Mouse (Mus musculus) layer of hippocampus, postnatal 10 days (tissue): ENCODE data around the gene Aplp1. TPM values are rescaled to one million over a fixed set of nuclear protein-coding genes. Genes with fewer than 3 reads are reported as not detected.

Experiments used
- DNase-seq, 2 experiments: peaks; one replicate each; pipeline ENCODE4 v3.0.0; 2021; ENCODE audit warnings: low spot score in 2 of 2
- total RNA-seq, 2 experiments: library from RNA; stranded (reverse); gene quantifications; 2 replicates each; pipeline ENCODE4 v1.2.3; 2021

Gene Aplp1
- total RNA-seq, 2 experiments from 2014 or later: 831 to 849 TPM

- no peak for DNase-seq
Measured at GRCm38 (mm10) chr7:30413596-30413995, 31.7 kb downstream of the Aplp1 start, which contains the start of gene Tyrobp. Gene Tyrobp (plus strand): TSS chr7:30413760.

GRCm38 (mm10) chr7:30412735-30413147 lies 32.6 kb downstream of the Aplp1 start:
- no peak for DNase-seq

DNA sequence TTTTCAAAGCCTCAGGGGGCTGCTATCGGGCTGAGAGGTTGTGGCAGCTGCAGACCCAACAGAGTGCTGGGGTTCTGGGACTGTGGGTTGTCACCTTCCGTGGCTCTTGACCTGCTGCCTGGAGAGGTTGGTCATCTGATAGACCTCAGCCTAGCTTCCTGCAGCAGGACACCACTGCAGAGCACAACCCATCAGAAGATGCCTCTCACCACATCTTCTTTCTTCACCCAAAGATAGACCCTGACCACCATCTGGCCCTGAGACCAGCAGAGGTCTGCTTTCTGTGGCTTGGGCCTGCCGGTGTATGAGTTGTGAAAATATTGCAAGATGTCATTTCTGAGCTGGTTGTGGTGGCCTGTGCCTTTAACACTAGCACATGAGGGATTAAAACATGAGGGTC lies 34.3 kb downstream of the Aplp1 start:
- no peak for DNase-seq

- DNase-seq: no peak
Measured at GRCm38 (mm10) chr7:30409789-30410188, 35.5 kb downstream of the Aplp1 start.

DNA sequence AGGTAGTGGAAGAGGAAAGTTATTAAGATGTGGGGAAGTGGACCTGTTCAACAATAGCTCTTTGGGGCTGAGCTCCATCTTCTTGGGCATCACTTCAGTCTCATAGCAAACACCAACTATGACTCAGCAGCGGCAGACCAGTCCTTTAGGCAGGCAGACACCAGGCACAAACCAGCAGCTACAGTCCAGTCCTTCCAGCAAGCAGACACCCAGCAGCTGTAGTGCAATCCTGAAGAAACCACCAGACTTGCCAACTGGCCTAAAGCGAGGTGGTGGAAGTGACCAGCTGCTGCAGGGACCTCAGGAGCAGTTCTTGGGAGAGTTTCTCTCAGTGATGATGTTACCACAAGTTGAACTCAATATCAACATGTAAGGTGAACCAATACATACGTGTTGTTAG lies 36.7 kb downstream of the Aplp1 start:
- DNase-seq: no peak

- DNase-seq: no peak
Measured at GRCm38 (mm10) chr7:30402343-30402742, 43.0 kb downstream of the Aplp1 start.

DNA sequence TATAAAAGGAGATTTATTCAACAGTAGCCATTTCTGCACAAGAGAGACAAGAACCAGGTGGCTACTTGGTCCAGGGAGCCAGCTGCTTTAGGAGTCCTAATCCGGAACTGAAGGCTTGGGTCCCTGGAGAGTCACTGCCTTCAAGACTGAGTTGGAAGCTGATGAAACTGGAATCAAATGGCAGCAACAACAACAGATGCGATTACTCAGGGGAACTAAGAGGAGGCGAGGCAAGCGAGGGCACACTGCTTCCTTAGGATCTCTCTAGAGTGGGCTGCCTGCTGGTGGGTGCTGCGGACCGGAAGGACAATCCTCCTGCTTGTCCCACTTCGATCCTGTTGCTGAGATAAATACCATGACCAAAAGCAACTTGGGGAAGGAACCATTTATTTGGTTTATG lies 45.7 kb downstream of the Aplp1 start:
- DNase-seq: no peak

- DNase-seq: no peak
Measured at GRCm38 (mm10) chr7:30394871-30395270, 50.5 kb downstream of the Aplp1 start.

GRCm38 (mm10) chr7:30394379-30394778 lies 51.0 kb downstream of the Aplp1 start:
- peak; percentile 26 to 33 for DNase-seq

DNA sequence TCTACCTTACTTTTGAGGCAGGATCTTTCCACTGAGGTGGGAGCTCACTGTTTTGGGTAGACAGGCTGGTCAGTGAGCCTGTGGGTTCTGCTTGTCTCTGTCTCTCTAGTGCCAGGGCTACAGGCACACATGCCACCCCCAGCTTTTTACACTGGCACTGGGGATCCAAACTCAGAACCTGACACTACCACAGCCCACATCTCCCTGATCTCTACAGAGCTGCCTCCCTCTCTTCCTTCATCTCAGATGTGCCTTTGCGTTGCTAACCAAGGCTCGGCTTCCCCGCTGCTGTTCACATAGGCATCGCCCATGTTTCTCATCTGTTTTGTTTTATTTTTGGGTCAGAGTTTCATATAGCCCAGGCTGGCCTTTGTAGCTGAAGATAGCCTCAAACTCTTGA lies 51.7 kb downstream of the Aplp1 start:
- DNase-seq: no peak

DNA sequence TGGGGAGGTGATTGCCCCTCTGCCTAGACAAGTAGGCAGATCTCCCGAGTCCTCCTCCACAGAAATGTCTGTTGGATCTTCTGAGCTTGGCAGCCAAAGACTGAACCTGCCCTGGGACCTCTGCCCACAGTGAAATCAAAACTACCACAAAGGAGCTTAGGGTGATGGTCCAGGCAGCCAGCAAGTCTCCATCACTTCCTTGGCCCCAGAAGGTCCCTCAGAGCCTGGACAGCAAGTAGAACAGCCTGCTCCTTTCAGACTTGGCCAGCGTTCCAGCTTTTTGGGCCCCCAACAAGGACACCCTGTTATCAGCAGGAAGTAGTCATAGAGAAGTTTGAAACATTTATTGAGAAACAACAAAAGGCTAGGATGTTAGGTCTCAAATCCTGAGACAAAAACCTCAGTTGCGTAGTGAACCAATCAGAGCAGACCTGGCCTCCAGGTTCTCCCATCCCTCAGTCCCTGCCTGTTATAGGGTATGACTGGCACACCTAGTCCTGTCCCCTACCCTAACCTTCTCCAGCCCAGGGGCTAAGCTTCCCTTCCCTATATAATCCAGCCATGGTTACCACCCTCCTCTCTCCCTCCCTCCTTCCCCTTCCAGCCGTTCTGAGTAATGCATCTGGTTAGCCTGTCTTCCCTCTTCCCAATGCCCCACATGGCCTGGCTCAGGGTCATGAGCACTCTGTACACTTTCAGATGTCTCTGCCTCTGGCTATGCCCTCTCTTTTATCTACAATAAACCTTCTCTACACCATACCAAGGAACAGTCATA lies 52.4 kb downstream of the Aplp1 start:
- DNase-seq: no peak

Other genes with a start within 250 kb of the Aplp1 start
- 100 to 1,000 TPM; 215 to 229 TPM for gene Capns1, start 246.7 kb downstream of the Aplp1 start, total RNA-seq
- gene Polr2i, start 213.6 kb downstream of the Aplp1 start, total RNA-seq: 10 to 100 TPM; 57.5 to 71.1 TPM
- gene Tbcb, start 213.3 kb downstream of the Aplp1 start, total RNA-seq: 100 to 1,000 TPM; 157 to 171 TPM
- gene Ovol3, start 209.8 kb downstream of the Aplp1 start, total RNA-seq: not detected
- gene Thap8, start 165.4 kb downstream of the Aplp1 start, total RNA-seq: under 1 TPM in 1 of 2 experiments, not detected in 1; 0.27 TPM
- gene Wdr62, start 165.1 kb downstream of the Aplp1 start, total RNA-seq: 1 to 10 TPM; 2.5 to 4.5 TPM
- 100 to 1,000 TPM; 572 to 600 TPM for gene Clip3, start 153.8 kb downstream of the Aplp1 start, total RNA-seq
- gene Alkbh6, start 136.8 kb downstream of the Aplp1 start, total RNA-seq: 10 to 100 TPM; 41.6 to 45.5 TPM
- 1 to 10 TPM; 3.2 to 6.4 TPM for gene Syne4, start 130.7 kb downstream of the Aplp1 start, total RNA-seq
- gene E130208F15Rik, start 123.8 kb downstream of the Aplp1 start, total RNA-seq: under 1 TPM; 0.48 to 0.69 TPM
- gene Sdhaf1, start 121.6 kb downstream of the Aplp1 start, total RNA-seq: 1 to 10 TPM; 7.8 to 9.4 TPM
- gene Lrfn3, start 82.8 kb downstream of the Aplp1 start, total RNA-seq: 10 to 100 TPM; 42.8 to 43.6 TPM
- gene Tyrobp, start 31.8 kb downstream of the Aplp1 start, total RNA-seq: 10 to 100 TPM; 21.9 to 24.0 TPM
- 1 to 10 TPM in 1 of 2 experiments, under 1 TPM in 1; 0.91 to 1.8 TPM for gene Hcst, start 25.7 kb downstream of the Aplp1 start, total RNA-seq
- gene Nfkbid, start 23.8 kb downstream of the Aplp1 start, total RNA-seq: 1 to 10 TPM; 2.2 to 3.0 TPM
- 1 to 10 TPM; 3.9 to 5.3 TPM for gene Kirrel2, start 12.2 kb upstream of the Aplp1 start, total RNA-seq
- under 1 TPM; 0.55 to 0.62 TPM for gene Nphs1, start 12.8 kb upstream of the Aplp1 start, total RNA-seq
- gene Prodh2, start 48.1 kb upstream of the Aplp1 start, total RNA-seq: under 1 TPM in 1 of 2 experiments, not detected in 1; 0.69 TPM
- gene Arhgap33, start 89.5 kb upstream of the Aplp1 start, total RNA-seq: 100 to 1,000 TPM; 218 to 232 TPM
- 1 to 10 TPM; 5.3 to 5.6 TPM for gene Hspb6, start 106.6 kb upstream of the Aplp1 start, total RNA-seq
- 1 to 10 TPM; 3.4 to 4.4 TPM for gene Proser3, start 106.8 kb upstream of the Aplp1 start, total RNA-seq
- gene Lin37, start 114.3 kb upstream of the Aplp1 start, total RNA-seq: 10 to 100 TPM; 28.2 to 36.6 TPM
- 10 to 100 TPM; 49.4 to 52.5 TPM for gene U2af1l4, start 117.8 kb upstream of the Aplp1 start, total RNA-seq
- 1 to 10 TPM; 4.8 to 5.8 TPM for gene Gm49396, start 117.8 kb upstream of the Aplp1 start, total RNA-seq
- 10 to 100 TPM; 79.4 to 87.1 TPM for gene Psenen, start 118.1 kb upstream of the Aplp1 start, total RNA-seq
- gene Igflr1, start 119.9 kb upstream of the Aplp1 start, total RNA-seq: 1 to 10 TPM; 2.4 to 2.8 TPM
- 10 to 100 TPM; 57.8 to 59.8 TPM for gene Kmt2b, start 143.2 kb upstream of the Aplp1 start, total RNA-seq
- gene Zbtb32, start 153.4 kb upstream of the Aplp1 start, total RNA-seq: not detected
- gene Upk1a, start 167.3 kb upstream of the Aplp1 start, total RNA-seq: under 1 TPM; 0.22 to 0.34 TPM
- gene Cox6b1, start 180.6 kb upstream of the Aplp1 start, total RNA-seq: 100 to 1,000 TPM; 719 to 852 TPM
- gene Etv2, start 190.3 kb upstream of the Aplp1 start, total RNA-seq: not detected
- 10 to 100 TPM; 75.3 to 79.9 TPM for gene Rbm42, start 204.8 kb upstream of the Aplp1 start, total RNA-seq
- gene Haus5, start 219.5 kb upstream of the Aplp1 start, total RNA-seq: 1 to 10 TPM; 7.0 to 7.4 TPM
- gene Pmis2, start 226.1 kb upstream of the Aplp1 start, total RNA-seq: not detected